Mouse (Mus musculus) adrenal gland (tissue): ENCODE measurements around the gene E030030I06Rik.
"Not testable (repeated sequence)": the region's sequence is repeated elsewhere in the genome, so short reads cannot be mapped to it uniquely, and the experiment has no call there.

ENCODE experiments used
- intact Hi-C: fragments of 180-260 bp; cut with DNase I; formaldehyde crosslinking; loops from one replicate; pipeline ENCODE4 v1.15.1; 2025

The E030030I06Rik gene

DNA sequence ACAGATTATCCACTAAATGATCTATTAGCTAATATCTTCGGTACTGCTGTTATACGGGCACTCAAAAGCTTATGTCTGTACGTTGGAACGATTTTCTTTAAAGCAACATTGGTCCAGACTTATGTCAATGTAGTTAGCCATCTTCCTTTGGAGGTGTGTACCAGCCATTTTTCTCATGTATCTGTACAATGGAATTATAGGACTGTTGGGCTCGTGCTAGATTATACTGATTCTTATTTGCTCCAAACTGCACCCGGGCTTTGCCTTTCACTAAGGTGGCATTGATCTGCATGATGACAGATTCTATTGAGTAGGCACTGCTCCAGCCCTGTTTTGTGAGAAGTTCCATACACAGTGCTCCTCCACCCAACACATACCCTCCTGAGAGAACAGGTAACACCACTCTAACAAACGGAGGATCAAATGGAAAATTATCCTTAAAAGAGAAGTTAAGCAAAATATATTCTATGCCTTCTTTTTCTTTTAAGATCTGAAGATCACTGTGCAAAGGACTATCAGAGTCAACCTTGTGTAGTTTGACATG, 4.1 kb upstream of the E030030I06Rik start:
- intact Hi-C loops = not testable (repeated sequence)

- intact Hi-C loops = not testable (repeated sequence)
These were observed 3.0 kb upstream of the E030030I06Rik start for GRCm38 (mm10) chr10:22151863-22152640.

DNA sequence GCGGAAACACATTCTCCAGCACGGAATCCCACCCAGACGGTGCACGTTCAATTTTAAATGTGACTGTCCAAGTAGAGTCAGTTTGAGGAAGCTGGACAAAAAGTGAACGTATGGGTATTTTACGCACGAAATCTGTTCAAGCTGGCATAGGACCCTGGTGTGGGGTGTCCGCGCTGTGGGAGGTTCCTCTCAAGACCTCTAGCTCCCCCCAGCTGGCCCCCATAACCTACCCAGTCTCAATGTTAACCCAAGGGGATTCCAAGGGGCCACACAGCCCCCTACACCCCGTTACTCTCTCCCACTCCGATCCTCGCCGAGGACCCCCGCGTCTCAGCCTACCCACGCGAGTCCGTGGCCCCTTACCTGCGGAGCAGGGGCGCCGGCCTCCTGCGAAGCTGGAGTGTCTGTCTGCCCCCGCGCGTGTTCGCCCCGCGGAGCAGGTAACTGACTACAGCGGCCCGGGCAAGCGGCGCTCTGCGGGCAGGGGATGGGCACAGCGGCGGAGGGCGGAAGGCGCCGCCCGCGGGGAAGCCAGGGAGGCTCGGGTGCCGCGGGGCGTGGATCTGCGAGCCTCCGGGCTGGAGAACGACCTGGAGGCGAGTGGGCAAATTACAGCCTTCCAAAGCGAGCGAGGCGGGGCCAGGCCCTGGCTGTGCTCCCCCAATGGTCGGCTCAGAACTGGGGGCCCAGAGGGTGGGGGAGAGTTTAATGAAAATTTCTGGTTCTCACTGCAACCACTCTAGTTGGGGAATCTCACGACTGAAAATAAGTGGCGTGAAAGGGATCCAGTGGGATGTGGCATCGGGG, 2.2 kb upstream of the E030030I06Rik start:
- intact Hi-C loops = not testable (repeated sequence)

- intact Hi-C loops = no loop called here
These were observed 1.5 kb upstream of the E030030I06Rik start for GRCm38 (mm10) chr10:22150593-22150992.

GRCm38 (mm10) chr10:22149691-22150465, 808 bp upstream of the E030030I06Rik start:
- intact Hi-C loops = no loop called here

DNA sequence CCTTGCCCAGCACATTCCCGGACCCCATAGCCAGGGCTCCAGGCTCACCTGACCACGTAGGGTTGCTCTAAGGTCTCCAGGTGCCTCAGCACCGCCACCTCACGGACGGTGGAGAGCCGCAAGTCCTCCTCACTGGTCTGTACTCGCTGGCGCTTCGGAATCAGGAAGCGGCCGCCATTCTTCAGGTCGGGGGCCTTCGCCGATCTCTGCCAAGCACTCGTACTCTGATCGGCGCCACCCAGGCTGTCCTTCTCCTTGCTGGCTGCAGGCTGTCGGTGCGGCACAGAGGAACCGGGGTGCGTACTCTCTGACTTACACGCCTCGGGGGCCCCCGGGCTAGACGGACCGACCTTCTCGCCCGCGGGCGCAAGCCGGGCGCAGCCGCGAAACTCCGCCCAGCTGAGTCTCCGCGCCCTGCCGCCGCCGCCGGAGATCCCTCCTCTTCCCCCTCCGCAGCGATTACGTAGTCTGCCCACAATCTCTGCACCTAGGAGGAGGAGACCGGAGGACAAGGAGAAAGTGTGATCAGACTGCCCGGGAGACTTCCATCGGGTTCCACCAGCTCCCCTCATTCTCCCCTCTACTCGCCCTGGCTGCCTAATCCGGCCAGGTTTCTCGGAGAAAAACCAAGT, 513 bp downstream of the E030030I06Rik start:
- intact Hi-C loops = no loop called here

DNA sequence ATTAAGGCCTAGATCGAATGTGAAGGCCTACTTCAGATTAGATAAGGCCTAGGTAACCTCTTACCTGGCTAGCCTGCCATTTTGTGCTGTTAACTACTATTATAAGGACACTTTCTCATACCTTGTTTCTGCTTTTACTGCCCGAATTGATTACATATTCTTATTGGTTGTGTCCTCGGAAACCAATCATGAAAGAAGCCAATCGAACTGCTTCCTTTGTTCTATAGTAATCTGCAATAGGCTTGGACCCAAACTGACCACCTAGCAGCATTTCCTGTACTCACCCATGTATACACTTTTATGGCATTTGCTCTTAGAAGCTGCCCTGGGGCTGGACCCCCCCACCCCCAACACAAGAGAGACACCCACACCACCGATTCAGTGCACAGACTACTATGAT, 6.1 kb downstream of the E030030I06Rik start:
- intact Hi-C loops = no loop called here

DNA sequence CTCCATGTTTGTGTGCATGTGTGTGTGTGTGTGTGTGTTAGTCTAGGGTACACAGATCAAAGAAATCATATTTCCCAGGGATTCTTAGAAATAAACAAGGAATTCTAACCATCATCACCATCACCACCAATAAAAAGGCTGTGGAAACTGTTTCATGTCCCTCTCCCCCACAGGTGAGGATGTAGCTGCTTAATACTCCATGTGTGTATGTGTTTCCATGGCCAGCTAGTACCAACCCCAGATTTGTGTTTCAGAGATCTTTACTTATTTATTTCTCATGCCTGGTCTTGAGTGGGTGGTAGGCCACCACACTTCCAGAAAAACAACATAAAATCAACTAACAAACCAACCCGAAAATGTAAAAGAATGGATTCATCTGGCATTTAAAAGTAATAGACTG, 6.9 kb downstream of the E030030I06Rik start:
- intact Hi-C loops = not testable (repeated sequence)

- intact Hi-C loops = no loop called here
These were observed 8.3 kb downstream of the E030030I06Rik start for GRCm38 (mm10) chr10:22140665-22141280.

DNA sequence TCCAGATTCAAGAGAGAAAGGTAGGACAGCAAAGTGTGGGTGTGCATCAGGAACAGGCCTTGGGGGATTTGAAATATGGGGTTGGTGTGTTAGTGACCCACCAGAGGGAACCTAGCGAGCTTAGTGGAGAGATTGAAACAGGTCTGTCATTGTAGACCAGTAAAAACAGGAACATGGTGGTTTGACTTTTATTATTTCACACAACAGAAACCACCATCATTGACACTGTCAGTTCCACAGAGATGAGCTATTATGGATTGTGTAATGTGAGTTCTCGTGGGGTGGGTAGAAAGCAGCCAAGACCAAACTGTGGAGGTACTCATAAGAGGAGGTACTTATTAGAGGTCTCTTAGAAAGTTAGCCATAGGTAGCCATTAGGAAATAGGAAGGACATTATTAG, 74.5 kb downstream of the E030030I06Rik start:
- intact Hi-C loops = no loop called here

GRCm38 (mm10) chr10:22072739-22073138, 76.3 kb downstream of the E030030I06Rik start:
- intact Hi-C loops = no loop called here

DNA sequence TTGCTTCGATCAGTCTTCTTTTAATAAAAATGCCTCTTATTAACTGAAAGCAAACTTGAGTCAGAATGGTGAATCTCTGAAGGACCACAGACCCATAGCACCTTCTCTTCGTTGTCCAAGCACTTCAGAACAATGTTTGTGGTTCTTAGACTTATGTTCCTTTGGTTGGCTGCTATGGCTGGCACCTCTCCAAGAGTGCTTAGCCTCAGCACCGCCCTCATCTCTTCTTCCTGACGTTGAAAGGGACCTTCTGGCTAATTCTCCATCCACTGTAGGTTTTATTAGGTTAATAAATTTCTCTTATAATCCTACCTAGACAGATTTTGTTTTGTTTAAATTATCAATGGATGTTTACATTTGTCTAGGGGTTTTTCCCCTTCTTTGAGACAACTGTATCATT, 78.5 kb downstream of the E030030I06Rik start:
- intact Hi-C loops = no loop called here

- intact Hi-C loops = no loop called here
These were observed 78.9 kb downstream of the E030030I06Rik start for GRCm38 (mm10) chr10:22070168-22070567.

- intact Hi-C loops = not testable (repeated sequence)
These were observed 81.1 kb downstream of the E030030I06Rik start, which contains the start of gene 4930444G20Rik for GRCm38 (mm10) chr10:22067979-22068378. Gene 4930444G20Rik (minus strand): TSS chr10:22068079.
